Mouse (Mus musculus) embryonic fibroblast, embryonic 13.5 days (primary cell): Measurements from ENCODE around the gene Slc16a11. TPM values are rescaled to one million over a fixed set of nuclear protein-coding genes. Genes with fewer than 3 reads are reported as not detected.
"Not testable (repeated sequence)": the region's sequence is repeated elsewhere in the genome, so short reads cannot be mapped to it uniquely, and the experiment has no call there.

ENCODE experiments used
- H3K27ac ChIP-seq: 2 replicates; pipeline ENCODE4 v1.5.1; 2012; ENCODE audit warnings: low read length, control low read depth, inconsistent platforms; ENCODE audit not compliant: insufficient read depth
- H3K4me1 ChIP-seq: 2 replicates; pipeline ENCODE4 v1.6.1; 2011; ENCODE audit warnings: low read length; ENCODE audit not compliant: control insufficient read depth, insufficient read depth
- H3K4me3 ChIP-seq: 2 replicates; pipeline ENCODE4 v1.5.1; 2011; ENCODE audit warnings: mild to moderate bottlenecking, control low read depth, low read length; ENCODE audit not compliant: insufficient read depth
- CTCF ChIP-seq: IDR thresholded peaks from 2 replicates; pipeline ENCODE4 v1.5.1; 2011; ENCODE audit warnings: mild to moderate bottlenecking, control low read depth, low read length, moderate library complexity, borderline replicate concordance; ENCODE audit not compliant: insufficient read depth
- POLR2A ChIP-seq: IDR thresholded peaks from 2 replicates; pipeline ENCODE4 v1.6.1; 2011; ENCODE audit warnings: low read depth, mild to moderate bottlenecking, control low read depth, low read length, moderate library complexity
- polyA plus RNA-seq: library from polyadenylated mRNA; stranded (reverse); fragments of >200 nt; gene quantifications from 2 replicates; pipeline ENCODE4 v1.2.4, GENCODE M21; 2011; ENCODE audit warnings: low read depth; ENCODE audit not compliant: missing spikeins, insufficient read length

Slc16a11 gene
- polyA plus RNA-seq, result 2.2 and 4.7 TPM in 2 replicates

- no peak within 1 kb of the TSS for H3K4me3 ChIP-seq
- 0 out of 2 replicates have a peak, but pooled peaks cover 5% of the 10 kb centered on the region for H3K4me1 ChIP-seq
- TF ChIP-seq CTCF, result no peak
- no peak for TF ChIP-seq POLR2A
- H3K27ac ChIP-seq, result no peak within 1 kb of the TSS
Observed at GRCm38 (mm10) chr11:70212423-70212822, at the start of gene Slc16a11. Gene Slc16a11 (plus strand): TSS chr11:70212752.

- no peaks in the 10 kb centered on the region for H3K4me1 ChIP-seq
- H3K27ac ChIP-seq, result no peak overlapping the region
- no peak overlapping the region for H3K4me3 ChIP-seq
- TF ChIP-seq POLR2A (no peak), CTCF (no peak)
Observed at GRCm38 (mm10) chr11:70165972-70166921, 46.3 kb upstream of the Slc16a11 start.

GRCm38 (mm10) chr11:70168136-70168535, 44.4 kb upstream of the Slc16a11 start:
- no peak for TF ChIP-seq POLR2A
- no peaks in the 10 kb centered on the region for H3K4me1 ChIP-seq
- no peak overlapping the region for H3K27ac ChIP-seq
- no peak overlapping the region for H3K4me3 ChIP-seq

- H3K4me1 ChIP-seq, H3K27ac ChIP-seq, H3K4me3 ChIP-seq: not testable (repeated sequence)
Observed at GRCm38 (mm10) chr11:70169471-70169870, 43.1 kb upstream of the Slc16a11 start.

GRCm38 (mm10) chr11:70170291-70170690, 42.3 kb upstream of the Slc16a11 start:
- TF ChIP-seq CTCF, result no peak
- no peak for TF ChIP-seq POLR2A
- Histone ChIP-seq H3K4me3 (no peak overlapping the region), H3K27ac (no peak overlapping the region), H3K4me1 (no peaks in the 10 kb centered on the region)

- no peak overlapping the region for H3K27ac ChIP-seq
- TF ChIP-seq POLR2A (no peak), CTCF (no peak)
- no peaks in the 10 kb centered on the region for H3K4me1 ChIP-seq
- H3K4me3 ChIP-seq, result no peak overlapping the region
Observed at GRCm38 (mm10) chr11:70171181-70171580, 41.4 kb upstream of the Slc16a11 start.

- Histone ChIP-seq H3K4me1 (no peaks in the 10 kb centered on the region), H3K4me3 (no peak overlapping the region), H3K27ac (no peak overlapping the region)
- TF ChIP-seq CTCF (no peak), POLR2A (no peak)
Observed at GRCm38 (mm10) chr11:70171847-70172246, 40.7 kb upstream of the Slc16a11 start.

DNA sequence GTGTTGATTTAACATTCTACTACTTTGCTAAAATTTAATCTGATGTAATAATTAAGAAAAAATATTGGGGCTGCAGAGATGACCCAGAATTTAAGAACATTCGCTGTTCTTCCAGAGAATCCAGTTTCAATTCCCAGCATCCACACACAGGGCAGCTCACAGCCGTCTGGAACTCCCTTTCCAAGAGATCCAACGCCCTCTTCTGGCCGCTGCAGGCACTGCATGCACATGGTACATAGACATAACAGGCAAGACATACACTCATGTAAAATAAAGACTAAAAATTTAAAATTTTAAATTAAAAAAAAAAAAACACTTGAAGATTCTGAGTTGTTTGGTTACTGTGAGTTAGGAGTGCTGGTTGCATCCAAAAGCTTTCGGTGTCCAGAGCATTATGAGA, 40.3 kb upstream of the Slc16a11 start:
- Histone ChIP-seq H3K4me3 (no peak overlapping the region), H3K27ac (no peak overlapping the region), H3K4me1 (no peaks in the 10 kb centered on the region)
- TF ChIP-seq POLR2A, result no peak
- no peak for TF ChIP-seq CTCF

GRCm38 (mm10) chr11:70174491-70174890, 38.1 kb upstream of the Slc16a11 start:
- Histone ChIP-seq H3K4me3 (no peak overlapping the region), H3K4me1 (no peaks in the 10 kb centered on the region), H3K27ac (no peak overlapping the region)
- TF ChIP-seq CTCF (no peak), POLR2A (no peak)

- Histone ChIP-seq H3K27ac (no peak overlapping the region), H3K4me3 (no peak overlapping the region), H3K4me1 (no peaks in the 10 kb centered on the region)
- TF ChIP-seq CTCF, result no peak
- no peak for TF ChIP-seq POLR2A
Observed at GRCm38 (mm10) chr11:70177647-70178046, 34.9 kb upstream of the Slc16a11 start.

DNA sequence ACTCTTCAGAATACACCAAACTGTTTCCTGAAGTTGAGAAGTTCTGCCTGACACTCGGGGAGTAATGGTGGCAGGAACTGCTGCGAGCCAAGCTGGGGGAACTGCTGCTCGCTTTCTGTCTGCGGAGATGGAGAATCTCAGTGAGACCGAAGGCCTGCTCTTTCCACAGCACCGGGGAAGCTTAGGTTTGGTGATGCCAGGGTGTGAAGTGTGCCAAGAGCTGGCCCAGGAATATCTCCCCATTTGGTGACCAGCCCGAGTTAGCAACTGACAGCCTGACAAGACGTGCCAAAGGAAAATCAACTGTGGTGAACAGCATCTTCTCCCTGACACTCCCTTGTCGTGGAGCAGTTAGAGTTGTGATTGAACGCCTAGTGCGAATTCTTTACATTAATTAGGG, 34.2 kb upstream of the Slc16a11 start:
- Histone ChIP-seq H3K4me1 (no peaks in the 10 kb centered on the region), H3K27ac (no peak overlapping the region), H3K4me3 (no peak overlapping the region)
- TF ChIP-seq POLR2A, result no peak
- TF ChIP-seq CTCF, result no peak
